Mouse (Mus musculus) midbrain, embryonic 15.5 days (tissue): ENCODE measurements at regions not wholly inside any gene's neighbourhood (a gene's known extent, or its start where the extent isn't known, plus 50 kb on each side); places are given as distances from the start of the nearest gene placed in this dataset.
A peak's percentile ranks its signal among the peaks of the same experiment; 100 is the strongest.
"Not testable (repeated sequence)": the region's sequence is repeated elsewhere in the genome, so short reads cannot be mapped to it uniquely, and the experiment has no call there.

ENCODE experiments used
- ATAC-seq: fragments of 200-750 bp; cut with Nextera tagmentation; replicated peaks from 2 replicates; pipeline ENCODE4 v1.8.0; 2017; ENCODE audit warnings: moderate TSS enrichment
- H3K27ac ChIP-seq: fragments of 300-500 bp; sonication (generic); 2 replicates; pipeline ENCODE4 v1.5.1; 2015; ENCODE audit warnings: mild to moderate bottlenecking, inconsistent platforms
- H3K27me3 ChIP-seq: fragments of 300-500 bp; sonication (generic); replicated peaks from 2 replicates; pipeline ENCODE4 v1.6.1; 2015; ENCODE audit warnings: inconsistent platforms
- H3K36me3 ChIP-seq: fragments of 300-500 bp; sonication (generic); replicated peaks from 2 replicates; pipeline ENCODE4 v1.6.1; 2015; ENCODE audit warnings: inconsistent platforms
- H3K4me1 ChIP-seq: fragments of 300-500 bp; sonication (generic); 2 replicates; pipeline ENCODE4 v1.6.1; 2015; ENCODE audit warnings: inconsistent platforms
- H3K4me2 ChIP-seq: fragments of 300-500 bp; sonication (generic); 2 replicates; pipeline ENCODE4 v1.6.1; 2015; ENCODE audit warnings: inconsistent platforms, mild to moderate bottlenecking, moderate library complexity
- H3K4me3 ChIP-seq: fragments of 300-500 bp; sonication (generic); 2 replicates; pipeline ENCODE4 v1.5.1; 2015; ENCODE audit warnings: mild to moderate bottlenecking, inconsistent platforms
- H3K9ac ChIP-seq: fragments of 300-500 bp; sonication (generic); 2 replicates; pipeline ENCODE4 v1.6.1; 2015; ENCODE audit warnings: mild to moderate bottlenecking, inconsistent platforms
- H3K9me3 ChIP-seq: fragments of 300-500 bp; sonication (generic); 2 replicates; pipeline ENCODE4 v1.6.1; 2016; ENCODE audit warnings: inconsistent platforms
- WGBS: fragments of 180-500 bp; shearing (Covaris S2); methylation state at CpG from one replicate; pipeline ENCODE4 v1.1.7; 2015; ENCODE audit warnings: mixed read lengths; 5-methylcytosine and 5-hydroxymethylcytosine counted together

DNA sequence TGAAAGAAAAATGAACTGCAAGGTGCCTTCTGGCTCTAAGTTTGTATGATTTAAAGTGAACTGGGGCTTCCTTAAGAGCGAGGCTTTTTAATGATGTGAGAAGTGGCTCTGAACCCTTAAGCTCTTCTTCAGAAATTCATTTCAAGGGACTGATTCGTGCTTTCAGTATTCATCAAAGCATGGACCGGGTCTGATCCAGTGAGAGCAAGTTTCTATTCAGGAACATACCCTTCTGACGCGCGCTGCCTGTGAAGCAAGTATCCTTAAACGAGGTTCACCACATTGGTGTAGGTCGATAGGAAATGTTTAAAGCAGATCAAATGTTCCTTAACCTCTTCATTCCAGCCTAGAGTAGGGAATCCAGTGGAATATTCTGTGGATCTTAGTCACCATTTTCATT is 240.1 kb downstream of the Kctd12 start:
- Histone ChIP-seq H3K27ac (no peak overlapping the region), H3K4me2 (no peak overlapping the region), H3K4me3 (no peak overlapping the region), H3K9ac (no peak overlapping the region), H3K4me1 (no peaks in the 10 kb centered on the region), H3K36me3 (no peaks in the 10 kb centered on the region), H3K27me3 (no peaks in the 10 kb centered on the region), H3K9me3 (no peaks in the 10 kb centered on the region)
- ATAC-seq: peak; percentile 69
- 72% methylated on average over 8 of the region's 8 CpGs for WGBS

DNA sequence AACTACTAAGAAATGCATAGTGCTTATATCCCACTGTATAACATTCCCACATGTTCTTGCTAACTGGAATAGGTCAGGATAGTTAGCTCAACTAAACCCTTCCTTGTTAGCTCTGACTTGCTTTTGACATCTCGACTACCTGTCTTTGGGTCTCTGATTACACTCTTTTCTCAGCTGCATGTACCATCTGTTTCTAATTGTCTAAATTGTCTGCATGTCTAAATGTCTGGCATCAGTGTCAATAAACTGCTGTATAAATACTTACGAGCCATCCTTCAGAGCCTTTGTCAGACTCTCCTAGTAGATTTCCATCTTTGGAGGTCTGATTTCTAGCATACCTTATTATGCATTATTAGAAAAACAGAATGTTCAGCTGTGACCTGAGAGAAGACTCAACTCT is 245.8 kb downstream of the Kctd12 start:
- no peaks in the 10 kb centered on the region for H3K27me3 ChIP-seq
- no peaks in the 10 kb centered on the region for H3K4me1 ChIP-seq

DNA sequence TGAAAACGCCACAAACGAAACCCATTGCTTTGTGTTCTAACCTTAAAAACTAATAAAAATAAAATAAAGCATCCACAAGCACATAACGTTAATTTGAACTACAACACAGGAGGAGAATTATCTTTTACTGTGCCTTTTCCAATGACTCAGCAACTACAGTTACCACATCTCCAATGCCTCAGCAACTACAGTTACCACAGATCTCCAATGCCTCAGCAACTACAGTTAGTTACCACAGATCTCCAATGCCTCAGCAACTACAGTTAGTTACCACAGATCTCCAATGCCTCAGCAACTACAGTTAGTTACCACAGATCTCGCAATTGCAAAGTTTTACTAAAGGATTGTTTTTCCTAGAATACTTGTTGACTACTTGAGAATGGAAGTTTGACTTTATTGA is 248.7 kb downstream of the Kctd12 start:
- not testable (repeated sequence) for H3K4me3 ChIP-seq, H3K27me3 ChIP-seq, H3K9me3 ChIP-seq, H3K4me1 ChIP-seq, H3K9ac ChIP-seq, H3K27ac ChIP-seq, H3K36me3 ChIP-seq, H3K4me2 ChIP-seq, ATAC-seq
- WGBS: 96% methylated on average over 4 of the region's 4 CpGs

More for the DNA sequence above, 245.8 kb downstream of the Kctd12 start:
- ATAC-seq: no peak
- Histone ChIP-seq H3K27ac (no peak overlapping the region), H3K36me3 (no peaks in the 10 kb centered on the region), H3K9me3 (no peaks in the 10 kb centered on the region), H3K9ac (no peak overlapping the region), H3K4me2 (no peak overlapping the region), H3K4me3 (no peak overlapping the region)
- 70% methylated on average over 2 of the region's 2 CpGs for WGBS

DNA sequence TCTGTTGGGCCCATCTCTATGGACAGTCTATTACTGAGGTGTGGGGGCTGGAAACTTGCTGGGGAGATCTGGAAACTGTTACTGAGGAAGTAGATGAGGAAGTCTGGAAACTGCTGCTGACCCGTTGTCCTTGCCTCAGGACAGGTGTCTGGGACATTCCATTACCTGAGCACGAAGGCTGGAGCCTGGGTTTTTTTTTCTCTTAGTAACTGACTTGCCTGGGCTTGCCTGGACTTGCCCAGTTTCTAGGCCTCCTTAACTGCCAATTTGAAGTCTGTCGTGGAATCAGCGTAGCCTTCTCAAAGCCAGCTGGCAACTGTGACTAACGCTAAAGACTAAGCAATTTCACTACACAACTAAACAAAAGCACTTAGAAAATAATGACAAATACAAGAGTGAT is 250.7 kb downstream of the Kctd12 start:
- WGBS: 76% methylated on average over 5 of the region's 5 CpGs

DNA sequence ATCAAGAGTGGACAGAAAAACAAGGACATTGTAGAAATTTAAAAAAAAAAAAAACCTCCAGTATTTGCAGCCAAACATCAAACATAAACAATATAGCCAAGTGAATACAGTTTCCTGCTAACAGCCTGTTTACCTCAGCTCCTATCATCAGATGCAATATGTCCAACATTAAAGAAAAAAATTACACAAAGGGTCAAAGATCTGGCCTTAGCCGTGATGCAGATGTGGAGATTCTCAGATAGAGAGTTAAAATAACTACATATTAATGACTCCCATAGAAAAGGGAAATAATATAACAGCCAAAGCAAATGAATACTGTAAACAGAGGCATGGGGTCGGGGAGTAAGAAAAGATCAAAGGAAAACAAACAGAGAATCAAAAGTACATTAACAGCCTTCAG is 259.8 kb downstream of the Kctd12 start:
- no peak overlapping the region for H3K27ac ChIP-seq
- H3K4me2 ChIP-seq: no peak overlapping the region
- H3K9me3 ChIP-seq: no peaks in the 10 kb centered on the region
- no peak overlapping the region for H3K9ac ChIP-seq
- H3K4me1 ChIP-seq: no peaks in the 10 kb centered on the region
- H3K4me3 ChIP-seq: no peak overlapping the region
- no peaks in the 10 kb centered on the region for H3K36me3 ChIP-seq
- H3K27me3 ChIP-seq: no peaks in the 10 kb centered on the region
- 63% methylated on average over 2 of the region's 2 CpGs for WGBS
- no peak for ATAC-seq

More for the DNA sequence above, 250.7 kb downstream of the Kctd12 start:
- Histone ChIP-seq H3K9me3 (no peaks in the 10 kb centered on the region), H3K9ac (no peak overlapping the region), H3K36me3 (no peaks in the 10 kb centered on the region), H3K27ac (no peak overlapping the region), H3K4me1 (no peaks in the 10 kb centered on the region), H3K4me2 (no peak overlapping the region), H3K4me3 (no peak overlapping the region), H3K27me3 (no peaks in the 10 kb centered on the region)
- no peak for ATAC-seq

DNA sequence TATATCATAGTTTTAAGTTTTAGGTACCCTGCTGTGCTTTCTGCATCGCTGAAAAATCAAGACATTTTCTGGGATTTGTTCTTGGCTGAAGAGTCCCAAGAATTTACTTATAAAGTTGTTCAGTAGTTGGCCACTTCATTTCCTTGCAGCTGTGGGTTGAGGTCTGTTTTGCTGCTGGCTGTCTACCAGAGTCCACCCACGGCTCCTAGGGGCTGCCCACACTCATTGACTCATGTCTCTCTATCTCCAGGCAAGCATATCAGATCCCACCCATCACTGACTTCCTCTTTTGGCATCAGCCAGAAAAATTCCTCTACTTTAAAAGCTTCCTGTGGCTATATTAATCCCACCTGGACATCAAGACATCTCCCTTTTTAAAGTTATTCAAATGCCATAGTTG is 263.9 kb downstream of the Kctd12 start:
- no peaks in the 10 kb centered on the region for H3K9me3 ChIP-seq
- H3K4me1 ChIP-seq: no peaks in the 10 kb centered on the region
- no peaks in the 10 kb centered on the region for H3K27me3 ChIP-seq
- WGBS: 80% methylated on average over 2 of the region's 2 CpGs
- H3K9ac ChIP-seq: no peak overlapping the region
- H3K4me3 ChIP-seq: no peak overlapping the region
- ATAC-seq: no peak
- H3K4me2 ChIP-seq: no peak overlapping the region
- H3K36me3 ChIP-seq: no peaks in the 10 kb centered on the region
- H3K27ac ChIP-seq: no peak overlapping the region

DNA sequence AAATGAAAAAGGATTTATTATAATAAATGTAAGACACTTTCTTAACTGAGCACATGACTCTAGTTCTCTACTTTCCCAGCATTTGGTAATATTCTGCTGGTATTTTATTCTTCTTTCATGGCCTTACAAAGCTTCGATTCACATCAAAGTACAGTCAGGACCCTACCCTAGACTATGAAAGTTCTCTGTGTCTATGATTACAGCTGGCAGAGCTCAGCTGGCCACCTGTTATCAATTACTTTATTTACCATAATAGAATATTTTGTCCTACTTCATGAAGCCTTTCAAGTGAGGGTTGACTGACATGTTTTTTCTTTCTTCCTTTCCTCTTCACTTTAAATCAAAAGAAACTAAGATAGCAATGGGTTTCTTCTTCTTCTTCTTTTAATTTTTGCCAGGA is 269.8 kb downstream of the Kctd12 start:
- Histone ChIP-seq H3K36me3 (no peaks in the 10 kb centered on the region), H3K4me1 (no peaks in the 10 kb centered on the region), H3K9me3 (no peaks in the 10 kb centered on the region), H3K27me3 (no peaks in the 10 kb centered on the region), H3K4me3 (no peak overlapping the region), H3K27ac (no peak overlapping the region), H3K4me2 (no peak overlapping the region), H3K9ac (no peak overlapping the region)
- no peak for ATAC-seq
- 83% methylated on average over 1 of the region's 1 CpGs for WGBS

DNA sequence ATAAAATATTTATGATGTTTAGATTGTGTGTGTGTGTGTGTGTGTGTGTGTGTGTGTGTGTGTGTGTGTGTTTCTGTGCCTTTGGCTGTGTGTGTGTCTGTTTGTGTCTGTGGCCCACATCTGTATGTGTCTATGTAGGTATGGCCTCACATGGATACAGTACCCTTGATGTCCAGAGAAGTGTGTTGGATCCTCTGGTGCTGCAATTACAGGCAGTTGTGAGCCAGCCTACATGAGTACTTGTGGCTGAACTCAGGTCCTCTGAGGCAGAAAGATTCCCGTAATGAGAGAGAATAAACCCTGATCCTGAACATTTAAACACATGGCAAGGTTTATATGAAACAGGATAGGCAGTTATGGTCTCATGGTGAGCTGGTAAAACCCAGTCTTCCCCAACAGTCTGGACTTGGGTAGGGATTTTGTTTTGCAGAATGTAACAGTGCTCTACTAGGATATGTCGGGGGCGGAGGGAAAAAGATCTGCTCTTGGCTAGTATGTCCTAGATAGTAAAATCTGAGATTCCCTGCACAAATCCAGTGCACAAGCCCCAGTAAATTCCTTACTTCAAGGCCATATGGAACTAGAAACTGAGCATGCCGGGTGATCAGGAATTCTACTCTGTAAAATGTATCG is 275.6 kb downstream of the Kctd12 start:
- Histone ChIP-seq H3K4me2 (no peak overlapping the region), H3K27me3 (no peaks in the 10 kb centered on the region), H3K4me3 (no peak overlapping the region), H3K27ac (no peak overlapping the region), H3K4me1 (no peaks in the 10 kb centered on the region), H3K36me3 (no peaks in the 10 kb centered on the region), H3K9ac (no peak overlapping the region), H3K9me3 (no peaks in the 10 kb centered on the region)
- WGBS: 87% methylated on average over 5 of the region's 5 CpGs
- ATAC-seq: no peak

DNA sequence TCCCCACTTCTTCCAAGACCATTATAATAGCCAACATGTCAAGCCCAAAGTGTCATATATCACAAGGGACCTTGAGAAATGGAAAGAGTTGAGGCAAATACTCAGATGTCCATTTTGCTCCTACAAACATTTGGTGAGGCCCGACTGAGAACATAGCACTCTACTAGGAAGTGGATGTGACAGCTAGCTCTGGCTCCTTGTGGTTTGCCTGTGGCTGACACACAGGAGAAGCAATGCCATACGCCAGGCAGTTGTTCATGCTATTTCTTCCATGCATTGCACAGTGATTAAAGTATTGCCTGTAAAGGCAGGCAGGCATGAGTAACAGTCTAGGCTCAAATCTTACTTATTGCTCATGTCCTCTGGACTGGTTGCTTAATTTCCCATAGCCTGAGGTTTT is 281.3 kb downstream of the Kctd12 start:
- no peaks in the 10 kb centered on the region for H3K36me3 ChIP-seq
- no peaks in the 10 kb centered on the region for H3K9me3 ChIP-seq
- WGBS: 90% methylated on average over 2 of the region's 2 CpGs
- ATAC-seq: no peak
- H3K4me1 ChIP-seq: no peaks in the 10 kb centered on the region
- H3K4me3 ChIP-seq: no peak overlapping the region
- no peak overlapping the region for H3K9ac ChIP-seq
- no peak overlapping the region for H3K27ac ChIP-seq
- H3K27me3 ChIP-seq: no peaks in the 10 kb centered on the region
- no peak overlapping the region for H3K4me2 ChIP-seq

DNA sequence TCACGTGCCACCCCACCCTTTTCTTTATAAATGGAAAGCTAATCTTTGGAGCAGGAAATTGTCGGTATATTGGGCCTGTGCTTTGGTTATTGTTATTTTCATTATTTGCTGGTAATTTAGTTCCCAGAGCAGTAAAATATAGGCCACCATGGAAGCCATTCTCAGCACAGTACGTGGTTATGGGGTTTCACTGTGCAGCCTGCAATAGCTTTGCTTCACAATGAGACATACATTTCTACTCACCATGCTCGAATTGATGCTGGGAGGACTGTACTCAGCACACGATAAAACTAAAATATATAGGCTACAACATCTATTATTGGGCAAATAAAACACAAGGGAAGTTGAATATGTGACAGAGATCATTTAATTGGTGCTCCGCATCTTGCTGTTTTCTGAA is 282.0 kb downstream of the Kctd12 start:
- no peak overlapping the region for H3K9ac ChIP-seq
- no peak for ATAC-seq
- H3K27me3 ChIP-seq: no peaks in the 10 kb centered on the region
- no peaks in the 10 kb centered on the region for H3K36me3 ChIP-seq
- no peak overlapping the region for H3K4me2 ChIP-seq
- no peak overlapping the region for H3K27ac ChIP-seq
- WGBS: 70% methylated on average over 6 of the region's 6 CpGs
- no peaks in the 10 kb centered on the region for H3K9me3 ChIP-seq
- H3K4me1 ChIP-seq: no peaks in the 10 kb centered on the region
- no peak overlapping the region for H3K4me3 ChIP-seq

DNA sequence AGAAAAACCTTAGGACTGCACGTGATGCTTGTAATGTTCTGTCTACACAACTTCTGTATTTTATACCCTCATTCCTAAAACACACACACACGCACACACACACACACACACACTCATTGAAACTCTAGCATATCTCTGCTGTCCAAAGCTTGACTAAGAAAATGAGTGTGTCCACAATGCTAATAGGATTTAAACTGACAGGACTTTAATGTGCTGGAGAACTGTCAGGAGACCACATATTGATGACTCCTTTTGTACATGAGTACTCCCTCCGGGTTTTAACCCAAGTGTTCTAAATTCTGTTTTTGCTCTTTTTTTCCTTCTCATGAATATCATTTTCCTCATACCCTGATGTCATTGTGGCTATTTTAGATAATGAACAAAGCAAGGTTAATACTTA is 283.4 kb downstream of the Kctd12 start:
- Histone ChIP-seq H3K4me2 (no peak overlapping the region), H3K36me3 (no peaks in the 10 kb centered on the region), H3K27me3 (no peaks in the 10 kb centered on the region), H3K4me1 (no peaks in the 10 kb centered on the region), H3K9me3 (no peaks in the 10 kb centered on the region), H3K27ac (no peak overlapping the region), H3K9ac (no peak overlapping the region), H3K4me3 (no peak overlapping the region)
- peak; percentile 39; the same call in 1 of the 2 replicates for ATAC-seq
- WGBS: 59% methylated on average over 3 of the region's 3 CpGs

DNA sequence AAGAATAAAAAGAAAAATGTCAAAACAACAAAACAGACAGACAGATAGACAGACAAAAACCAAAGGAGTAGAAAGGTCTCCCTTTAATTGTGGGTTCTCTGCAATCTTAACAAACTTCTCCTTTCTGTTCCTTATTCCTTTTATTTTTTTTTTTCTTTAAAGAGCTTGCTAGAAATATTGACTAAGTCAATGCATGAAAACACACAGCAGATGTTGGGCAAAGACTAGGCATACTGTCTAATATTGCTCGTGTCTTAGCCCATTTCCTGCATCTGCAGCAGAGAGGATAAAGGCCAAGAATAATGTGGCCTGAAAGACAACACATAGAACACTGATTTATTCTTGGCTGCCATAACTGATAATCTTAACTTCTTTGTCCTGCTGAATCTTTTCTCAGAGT is 295.6 kb downstream of the Kctd12 start:
- no peak overlapping the region for H3K9ac ChIP-seq
- no peaks in the 10 kb centered on the region for H3K9me3 ChIP-seq
- no peak overlapping the region for H3K4me3 ChIP-seq
- H3K4me2 ChIP-seq: no peak overlapping the region
- H3K36me3 ChIP-seq: no peaks in the 10 kb centered on the region
- ATAC-seq: no peak
- H3K27me3 ChIP-seq: no peaks in the 10 kb centered on the region
- WGBS: 70% methylated on average over 1 of the region's 1 CpGs
- H3K4me1 ChIP-seq: no peaks in the 10 kb centered on the region
- no peak overlapping the region for H3K27ac ChIP-seq

DNA sequence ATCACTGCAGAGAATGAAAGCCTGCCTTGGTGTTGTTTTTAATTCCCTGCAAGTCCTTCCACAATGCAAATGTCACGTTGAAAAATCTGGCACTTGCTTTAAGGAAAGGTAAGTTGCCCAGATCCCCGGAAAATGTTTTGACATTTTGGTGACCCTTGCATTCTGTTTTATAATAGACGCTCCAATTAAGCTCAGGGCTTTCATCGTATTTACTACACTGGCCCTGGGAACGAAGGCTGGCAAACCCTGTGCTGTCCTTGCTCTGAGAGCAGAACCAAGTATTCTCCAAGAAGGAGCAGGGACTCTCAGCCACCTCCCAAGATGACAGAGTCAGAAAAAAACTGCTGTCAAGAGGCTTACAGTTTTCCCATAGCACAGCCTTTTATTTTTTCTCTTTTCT is 305.9 kb downstream of the Kctd12 start:
- Histone ChIP-seq H3K36me3 (no peaks in the 10 kb centered on the region), H3K4me2 (no peak overlapping the region), H3K9ac (no peak overlapping the region), H3K4me3 (no peak overlapping the region), H3K27me3 (no peaks in the 10 kb centered on the region), H3K4me1 (no peaks in the 10 kb centered on the region), H3K27ac (no peak overlapping the region), H3K9me3 (no peaks in the 10 kb centered on the region)
- ATAC-seq: no peak
- 47% methylated on average over 5 of the region's 5 CpGs for WGBS
